Comparison of ENCODE assay signal across 8 mouse cellular contexts in the genomic region with DNA sequence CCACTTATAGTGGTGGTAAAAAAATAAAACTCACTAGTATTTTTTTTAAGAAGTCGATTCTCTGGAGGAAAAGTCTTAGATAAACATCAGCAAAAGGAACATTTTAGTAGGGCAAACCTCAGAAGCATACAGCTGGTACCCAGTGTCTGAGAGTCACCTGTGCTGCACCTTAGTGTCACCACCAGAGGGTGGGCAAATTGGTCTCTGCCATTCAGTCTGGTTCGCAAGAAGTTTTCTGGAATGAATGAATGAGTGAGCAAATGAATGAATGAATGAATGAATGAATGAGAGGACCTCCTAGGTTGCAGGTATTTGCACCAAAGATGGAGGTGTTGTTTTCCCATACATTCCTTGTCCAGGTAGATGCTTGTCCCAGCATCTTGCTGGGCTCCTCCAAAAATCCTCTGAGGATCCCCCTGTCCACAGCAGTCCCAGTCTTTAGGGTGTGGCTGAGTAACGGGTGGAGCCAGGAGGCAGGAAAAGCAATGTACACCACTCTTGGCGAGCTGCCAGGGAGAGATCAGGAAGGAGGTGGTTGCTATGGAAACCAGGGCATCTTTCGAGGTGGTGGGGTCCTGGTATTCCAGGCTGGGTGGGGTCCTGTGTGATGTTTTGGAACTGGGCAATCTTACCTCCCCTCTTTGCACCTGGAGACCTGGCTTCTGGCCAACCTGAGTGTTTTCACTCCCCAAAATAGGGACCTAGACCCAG. TPM values are rescaled to one million over a fixed set of nuclear protein-coding genes. Genes with fewer than 3 reads are reported as not detected.
DNase-seq lines count a peak whose midpoint lies in the region; ATAC-seq and TF ChIP-seq lines count a peak whose summit lies in the region.
"Had no signal": no experiment of that assay in that cellular context is flagged by ENCODE, and none has a peak within 500 bp of the region (broad histone marks: within the 10 kb centered on the region; RNA-seq: fewer than 3 reads in every experiment).

No protein-coding gene starts in this region.

- WGBS in lung, embryonic 15.5 days, result 13% methylated on average over 5 of the region's 5 CpGs
- WGBS in embryonic facial prominence, embryonic 11.5 days, result 16% methylated on average over 5 of the region's 5 CpGs
- WGBS in hindbrain, postnatal 0 days, result 20% methylated on average over 5 of the region's 5 CpGs
- 19% methylated on average over 5 of the region's 5 CpGs for WGBS in neural tube, embryonic 12.5 days

- peaks cover 49% of the 10 kb centered on the region for H3K4me1 ChIP-seq in lung, embryonic 15.5 days
- H3K4me1 ChIP-seq in embryonic facial prominence, embryonic 11.5 days (ENCODE audit: control insufficient read depth, insufficient read depth, low read length), result peaks cover 9% of the 10 kb centered on the region
- H3K4me1 ChIP-seq in hindbrain, postnatal 0 days (ENCODE audit: insufficient read depth, low read length), result peaks cover 19% of the 10 kb centered on the region; the same call in 1 of the 2 replicates
- peaks cover 43% of the 10 kb centered on the region for H3K4me1 ChIP-seq in neural tube, embryonic 12.5 days

- no peak for DNase-seq in lung, postnatal 4 days
- DNase-seq in embryonic facial prominence, embryonic 11.5 days (ENCODE audit: low spot score), result peak; percentile 68
- peak; percentile 84 for DNase-seq in hindbrain, postnatal 0 days (ENCODE audit: low spot score)
- no peak for DNase-seq in T-cell, adult 2 months (ENCODE audit: low spot score)
- no peak for DNase-seq in spleen, postnatal 10 days (ENCODE audit: low spot score in 2 of 2)

- peak; percentile 46 for TF ChIP-seq CTCF in hindbrain, postnatal 0 days (IDR thresholded peaks at IDR 0.05; ENCODE audit: low read depth)

- ATAC-seq in lung, embryonic 15.5 days (ENCODE audit: borderline replicate concordance, extremely low read depth, low FRiP score, low TSS enrichment), result no peak
- no peak for ATAC-seq in embryonic facial prominence, embryonic 11.5 days (replicated peaks; ENCODE audit: insufficient number of reproducible peaks, low FRiP score, low TSS enrichment, low read depth)
- ATAC-seq in hindbrain, postnatal 0 days, result 0 out of 2 replicates have a peak, but pooled peaks have one; percentile 1
- ATAC-seq in neural tube, embryonic 12.5 days (ENCODE audit: low FRiP score, low read depth), result 0 out of 2 replicates have a peak, but pooled peaks have one; percentile 11

- H3K36me3 ChIP-seq in lung, embryonic 15.5 days, result no peaks in the 10 kb centered on the region
- no peaks in the 10 kb centered on the region for H3K36me3 ChIP-seq in embryonic facial prominence, embryonic 11.5 days (replicated peaks; ENCODE audit: control insufficient read depth, insufficient read depth, low read depth, low read length)
- no peaks in the 10 kb centered on the region for H3K36me3 ChIP-seq in hindbrain, postnatal 0 days (ENCODE audit: insufficient read depth, low read length)
- H3K36me3 ChIP-seq in neural tube, embryonic 12.5 days, result no peaks in the 10 kb centered on the region

- H3K4me2 ChIP-seq in lung, embryonic 15.5 days, result peak overlapping the region; percentile 34; the same call in 1 of the 2 replicates
- no peak overlapping the region; the same call in 1 of the 2 replicates for H3K4me2 ChIP-seq in embryonic facial prominence, embryonic 11.5 days (ENCODE audit: low read depth, low read length)
- peak overlapping the region; percentile 60 for H3K4me2 ChIP-seq in hindbrain, postnatal 0 days (ENCODE audit: low read depth, low read length)
- peak overlapping the region; percentile 58 for H3K4me2 ChIP-seq in neural tube, embryonic 12.5 days (replicated peaks)

- H3K4me3 ChIP-seq in lung, embryonic 15.5 days, result no peak overlapping the region
- H3K4me3 ChIP-seq in embryonic facial prominence, embryonic 11.5 days (ENCODE audit: low read depth, low read length), result peak overlapping the region; percentile 18
- H3K4me3 ChIP-seq in hindbrain, postnatal 0 days (ENCODE audit: low read length), result peak overlapping the region; percentile 46
- peak overlapping the region; percentile 31 for H3K4me3 ChIP-seq in neural tube, embryonic 12.5 days

- no peaks in the 10 kb centered on the region for H3K9me3 ChIP-seq in lung, embryonic 15.5 days
- no peaks in the 10 kb centered on the region for H3K9me3 ChIP-seq in embryonic facial prominence, embryonic 11.5 days (replicated peaks; ENCODE audit: control insufficient read depth, low read length)
- no peaks in the 10 kb centered on the region for H3K9me3 ChIP-seq in hindbrain, postnatal 0 days (ENCODE audit: low read length)
- H3K9me3 ChIP-seq in neural tube, embryonic 12.5 days, result no peaks in the 10 kb centered on the region

- peaks cover 54% of the 10 kb centered on the region for H3K27me3 ChIP-seq in lung, embryonic 15.5 days
- peaks cover 46% of the 10 kb centered on the region for H3K27me3 ChIP-seq in embryonic facial prominence, embryonic 11.5 days (ENCODE audit: control insufficient read depth, insufficient read depth, low read length)
- H3K27me3 ChIP-seq in hindbrain, postnatal 0 days (ENCODE audit: insufficient read depth, low read length), result peaks cover 16% of the 10 kb centered on the region; the same call in 1 of the 2 replicates
- peaks cover 66% of the 10 kb centered on the region for H3K27me3 ChIP-seq in neural tube, embryonic 12.5 days (replicated peaks)

- no peak overlapping the region for H3K9ac ChIP-seq in lung, embryonic 15.5 days
- no peak overlapping the region for H3K9ac ChIP-seq in embryonic facial prominence, embryonic 11.5 days (replicated peaks; ENCODE audit: low read length)
- H3K9ac ChIP-seq in hindbrain, postnatal 0 days (replicated peaks; ENCODE audit: low read length), result peak overlapping the region; percentile 56
- H3K9ac ChIP-seq in neural tube, embryonic 12.5 days, result 0 out of 2 replicates have a peak overlapping the region, but pooled peaks have one; percentile 44

- no peak overlapping the region for H3K27ac ChIP-seq in lung, embryonic 15.5 days
- no peak overlapping the region for H3K27ac ChIP-seq in embryonic facial prominence, embryonic 11.5 days (replicated peaks; ENCODE audit: low read depth, low read length)
- peak overlapping the region; percentile 56 for H3K27ac ChIP-seq in hindbrain, postnatal 0 days
- no peak overlapping the region for H3K27ac ChIP-seq in neural tube, embryonic 12.5 days

RNA-seq across cellular contexts. Expression of gene Fxyd7, which starts 2.0 kb away (rescaled TPM):
- 5.2 and 5.3 TPM in 2 replicates for polyA plus RNA-seq in lung, embryonic 15.5 days (2015; fragmentation: Nextera tagmentation; extraction: Ambion mirVana)
- 8.7 and 11.2 TPM in 2 replicates for polyA plus RNA-seq in embryonic facial prominence, embryonic 11.5 days (2014; fragmentation: Nextera tagmentation; extraction: Ambion mirVana)
- total RNA-seq in hindbrain, postnatal 0 days (2014; rRNA removed), result 234 and 282 TPM in 2 replicates
- 466 and 477 TPM in 2 replicates for polyA plus RNA-seq in hindbrain, postnatal 0 days (2015; fragmentation: Nextera tagmentation; extraction: Ambion mirVana)
- 64.5 and 79.5 TPM in 2 replicates for polyA plus RNA-seq in neural tube, embryonic 12.5 days (2016; fragmentation: Nextera tagmentation; extraction: Ambion mirVana)

RNA-seq across cellular contexts. Expression of gene Fxyd5, which starts 7.0 kb away (rescaled TPM):
- 50.1 TPM in 2 replicates for polyA plus RNA-seq in lung, embryonic 15.5 days (2015; fragmentation: Nextera tagmentation; extraction: Ambion mirVana)
- polyA plus RNA-seq in embryonic facial prominence, embryonic 11.5 days (2014; fragmentation: Nextera tagmentation; extraction: Ambion mirVana), result 10.3 and 12.5 TPM in 2 replicates
- 15.3 and 22.1 TPM in 2 replicates for total RNA-seq in hindbrain, postnatal 0 days (2014; rRNA removed)
- polyA plus RNA-seq in hindbrain, postnatal 0 days (2015; fragmentation: Nextera tagmentation; extraction: Ambion mirVana), result 33.3 and 35.3 TPM in 2 replicates
- polyA plus RNA-seq in neural tube, embryonic 12.5 days (2016; fragmentation: Nextera tagmentation; extraction: Ambion mirVana), result 12.5 and 15.4 TPM in 2 replicates

RNA-seq across cellular contexts. Expression of gene Fxyd1, which starts 7.7 kb away (rescaled TPM):
- polyA plus RNA-seq in lung, embryonic 15.5 days (2015; fragmentation: Nextera tagmentation; extraction: Ambion mirVana), result 82.5 and 86.9 TPM in 2 replicates
- 11.8 and 12.0 TPM in 2 replicates for polyA plus RNA-seq in embryonic facial prominence, embryonic 11.5 days (2014; fragmentation: Nextera tagmentation; extraction: Ambion mirVana)
- 24.0 and 26.5 TPM in 2 replicates for total RNA-seq in hindbrain, postnatal 0 days (2014; rRNA removed)
- 129 and 150 TPM in 2 replicates for polyA plus RNA-seq in hindbrain, postnatal 0 days (2015; fragmentation: Nextera tagmentation; extraction: Ambion mirVana)
- 24.1 and 26.5 TPM in 2 replicates for polyA plus RNA-seq in neural tube, embryonic 12.5 days (2016; fragmentation: Nextera tagmentation; extraction: Ambion mirVana)

RNA-seq across cellular contexts. Expression of gene Lgi4, which starts 9.9 kb away (rescaled TPM):
- polyA plus RNA-seq in lung, embryonic 15.5 days (2015; fragmentation: Nextera tagmentation; extraction: Ambion mirVana), result 0.21 and 0.35 TPM in 2 replicates
- 1.2 and 1.5 TPM in 2 replicates for polyA plus RNA-seq in embryonic facial prominence, embryonic 11.5 days (2014; fragmentation: Nextera tagmentation; extraction: Ambion mirVana)
- 1.9 and 5.9 TPM in 2 replicates for total RNA-seq in hindbrain, postnatal 0 days (2014; rRNA removed)
- polyA plus RNA-seq in hindbrain, postnatal 0 days (2015; fragmentation: Nextera tagmentation; extraction: Ambion mirVana), result 1.2 and 1.3 TPM in 2 replicates
- polyA plus RNA-seq in neural tube, embryonic 12.5 days (2016; fragmentation: Nextera tagmentation; extraction: Ambion mirVana), result 4.7 and 6.1 TPM in 2 replicates

RNA-seq across cellular contexts. Expression of gene Fxyd3, which starts 27.2 kb away (rescaled TPM):
- polyA plus RNA-seq in lung, embryonic 15.5 days (2015; fragmentation: Nextera tagmentation; extraction: Ambion mirVana), result 50.1 and 54.3 TPM in 2 replicates
- polyA plus RNA-seq in embryonic facial prominence, embryonic 11.5 days (2014; fragmentation: Nextera tagmentation; extraction: Ambion mirVana), result 11.8 TPM in 2 replicates
- not detected in 2 replicates for total RNA-seq in hindbrain, postnatal 0 days (2014; rRNA removed)
- 1.2 and 1.5 TPM in 2 replicates for polyA plus RNA-seq in hindbrain, postnatal 0 days (2015; fragmentation: Nextera tagmentation; extraction: Ambion mirVana)
- polyA plus RNA-seq in neural tube, embryonic 12.5 days (2016; fragmentation: Nextera tagmentation; extraction: Ambion mirVana), result 7.1 and 7.8 TPM in 2 replicates
- total RNA-seq: left cerebral cortex, postnatal 10 days had no signal

Comparison
In these comparisons a context has a peak if more than half of its experiments do, and no peak if none do; other contexts are left out.
1. ATAC-seq: peak in hindbrain, postnatal 0 days (single experiment) and neural tube, embryonic 12.5 days (single experiment); none in lung, embryonic 15.5 days (single experiment) and embryonic facial prominence, embryonic 11.5 days (single experiment).
2. H3K9ac ChIP-seq: peak in hindbrain, postnatal 0 days (single experiment) and neural tube, embryonic 12.5 days (single experiment); none in lung, embryonic 15.5 days (single experiment) and embryonic facial prominence, embryonic 11.5 days (single experiment).
3. DNase-seq: peak in embryonic facial prominence, embryonic 11.5 days (single experiment) and hindbrain, postnatal 0 days (single experiment); none in lung, postnatal 4 days (0 of 2), T-cell, adult 2 months (single experiment) and spleen, postnatal 10 days (0 of 2).